ENCODE assay signal across 10 mouse cellular contexts in genomic region chr13:31810375-31810692, GRCm38 (mm10). TPM values are rescaled to one million over a fixed set of nuclear protein-coding genes. Genes with fewer than 3 reads are reported as not detected.
DNase-seq lines count a peak whose midpoint lies in the region; ATAC-seq lines count a peak whose summit lies in the region.
"Had no signal": no experiment of that assay in that cellular context is flagged by ENCODE, and none has a peak within 500 bp of the region (broad histone marks: within the 10 kb centered on the region; RNA-seq: fewer than 3 reads in every experiment).

No protein-coding gene starts in this region.

- no peaks in the 10 kb centered on the region for H3K36me3 ChIP-seq in liver, embryonic 11.5 days (ENCODE audit: control insufficient read depth, insufficient read depth, low read length)
- no peaks in the 10 kb centered on the region for H3K36me3 ChIP-seq in forebrain, embryonic 11.5 days (ENCODE audit: control insufficient read depth, insufficient read depth, low read length)
- peaks cover 7% of the 10 kb centered on the region; the same call in 1 of the 2 replicates for H3K36me3 ChIP-seq in limb, embryonic 10.5 days
- H3K36me3 ChIP-seq in neural tube, embryonic 15.5 days, result no peaks in the 10 kb centered on the region

- H3K4me2 ChIP-seq in liver, embryonic 11.5 days, result peak overlapping the region; percentile 62
- H3K4me2 ChIP-seq in forebrain, embryonic 11.5 days (ENCODE audit: low read depth, low read length, severe bottlenecking), result peak overlapping the region; percentile 42; the same call in 1 of the 2 replicates
- H3K4me2 ChIP-seq in neural tube, embryonic 15.5 days, result peak overlapping the region; percentile 45

- H3K27me3 ChIP-seq in liver, embryonic 11.5 days (replicated peaks; ENCODE audit: control insufficient read depth, insufficient read depth, low read length), result peaks cover 94% of the 10 kb centered on the region
- peaks cover 84% of the 10 kb centered on the region for H3K27me3 ChIP-seq in forebrain, embryonic 11.5 days (ENCODE audit: control insufficient read depth, insufficient read depth, low read length)
- H3K27me3 ChIP-seq in limb, embryonic 10.5 days (ENCODE audit: low read depth, poor library complexity, severe bottlenecking), result peaks cover 98% of the 10 kb centered on the region
- peaks cover 77% of the 10 kb centered on the region for H3K27me3 ChIP-seq in neural tube, embryonic 15.5 days (replicated peaks)

- no peak overlapping the region for H3K9ac ChIP-seq in liver, embryonic 11.5 days (ENCODE audit: low read depth, low read length)
- no peak overlapping the region for H3K9ac ChIP-seq in forebrain, embryonic 11.5 days (ENCODE audit: low read length)
- H3K9ac ChIP-seq in neural tube, embryonic 15.5 days (replicated peaks), result peak overlapping the region; percentile 26; the same call in 1 of the 2 replicates

- no peaks in the 10 kb centered on the region for H3K9me3 ChIP-seq in liver, embryonic 11.5 days (ENCODE audit: control insufficient read depth, low read length)
- H3K9me3 ChIP-seq in forebrain, embryonic 11.5 days (ENCODE audit: control insufficient read depth, low read length), result no peaks in the 10 kb centered on the region
- no peaks in the 10 kb centered on the region for H3K9me3 ChIP-seq in limb, embryonic 10.5 days (replicated peaks)
- H3K9me3 ChIP-seq in neural tube, embryonic 15.5 days (replicated peaks), result no peaks in the 10 kb centered on the region

- 5% methylated on average over 9 of the region's 9 CpGs for WGBS in liver, embryonic 11.5 days
- under 1% methylated on average over 9 of the region's 9 CpGs for WGBS in forebrain, embryonic 11.5 days
- 1% methylated on average over 9 of the region's 9 CpGs for WGBS in limb, embryonic 10.5 days
- WGBS in neural tube, embryonic 15.5 days, result 1% methylated on average over 9 of the region's 9 CpGs

- H3K27ac ChIP-seq in liver, embryonic 11.5 days (ENCODE audit: low read depth, low read length), result no peak overlapping the region
- no peak overlapping the region for H3K27ac ChIP-seq in forebrain, embryonic 11.5 days (ENCODE audit: low read depth, low read length)
- H3K27ac ChIP-seq in limb, embryonic 10.5 days, result peak overlapping the region; percentile 82
- peak overlapping the region; percentile 45; the same call in 1 of the 2 replicates for H3K27ac ChIP-seq in neural tube, embryonic 15.5 days (replicated peaks)
- H3K27ac ChIP-seq: macrophage had no signal

- H3K4me3 ChIP-seq in liver, embryonic 11.5 days (ENCODE audit: low read depth, low read length), result peak overlapping the region; percentile 35
- H3K4me3 ChIP-seq in forebrain, embryonic 11.5 days (ENCODE audit: low read depth, low read length), result peak overlapping the region; percentile 33
- H3K4me3 ChIP-seq in limb, embryonic 10.5 days, result peak overlapping the region; percentile 73
- H3K4me3 ChIP-seq in neural tube, embryonic 15.5 days (replicated peaks), result peak overlapping the region; percentile 33

- no peak for DNase-seq in liver, embryonic 11.5 days (ENCODE audit: low spot score)
- DNase-seq in liver, result no peak
- DNase-seq in forebrain, embryonic 11.5 days (ENCODE audit: low spot score), result no peak
- DNase-seq in limb, embryonic 10.5 days (ENCODE audit: low spot score), result no peak
- DNase-seq in ovary, postnatal 10 days (ENCODE audit: low spot score), result no peak
- DNase-seq in right cerebral cortex, postnatal 14 days, result no peak
- DNase-seq: cerebellum, adult 11-12 months had no signal

- ATAC-seq in liver, embryonic 11.5 days (replicated peaks; ENCODE audit: low FRiP score), result no peak
- no peak for ATAC-seq in forebrain, embryonic 11.5 days (replicated peaks; ENCODE audit: low FRiP score)
- ATAC-seq in neural tube, embryonic 15.5 days (ENCODE audit: low FRiP score), result no peak
- no peak for ATAC-seq in cerebellum, adult (ENCODE audit: insufficient number of reproducible peaks, low FRiP score, low TSS enrichment)

- H3K4me1 ChIP-seq in liver, embryonic 11.5 days (replicated peaks; ENCODE audit: control insufficient read depth, insufficient read depth, low read length), result peaks cover 12% of the 10 kb centered on the region
- H3K4me1 ChIP-seq in forebrain, embryonic 11.5 days (replicated peaks; ENCODE audit: control insufficient read depth, insufficient read depth, low read length), result peaks cover 15% of the 10 kb centered on the region; the same call in 1 of the 2 replicates
- H3K4me1 ChIP-seq in limb, embryonic 10.5 days, result peaks cover 74% of the 10 kb centered on the region
- peaks cover 40% of the 10 kb centered on the region for H3K4me1 ChIP-seq in neural tube, embryonic 15.5 days

RNA-seq across cellular contexts. Expression of gene Foxc1, which starts 3.9 kb away (rescaled TPM):
- 0.45 and 0.47 TPM in 2 replicates for polyA plus RNA-seq in liver, embryonic 11.5 days (2014; fragmentation: Nextera tagmentation; extraction: Ambion mirVana)
- polyA plus RNA-seq in forebrain, embryonic 11.5 days (2014; fragmentation: Nextera tagmentation; extraction: Ambion mirVana), result 5.0 and 5.5 TPM in 2 replicates
- polyA plus RNA-seq in limb, embryonic 10.5 days (2016; fragmentation: Nextera tagmentation; extraction: Ambion mirVana), result 0.74 and 1.8 TPM in 2 replicates
- polyA plus RNA-seq in neural tube, embryonic 15.5 days (2015; fragmentation: Nextera tagmentation; extraction: Ambion mirVana), result 1.00 and 1.1 TPM in 2 replicates
- polyA plus RNA-seq: macrophage had no signal

Comparison
In these comparisons a context has a peak if more than half of its experiments do, and no peak if none do; other contexts are left out.
1. H3K27ac ChIP-seq: peak in limb, embryonic 10.5 days (single experiment) and neural tube, embryonic 15.5 days (single experiment); none in liver, embryonic 11.5 days (single experiment) and forebrain, embryonic 11.5 days (single experiment).
2. Peak in every context shown above with its lines, with median percentiles within 50 percentile points of each other: H3K4me2 ChIP-seq and H3K4me3 ChIP-seq.